Mouse (Mus musculus) lung, adult 2 months (tissue): ENCODE results near the gene Cd52.

ENCODE experiments used
- CTCF ChIP-seq: fragments of 200-500 bp; IDR thresholded peaks from 2 replicates; pipeline ENCODE4 v1.5.1; 2011; ENCODE audit warnings: mild to moderate bottlenecking, low read length, control low read depth; ENCODE audit not compliant: insufficient read depth
- POLR2A ChIP-seq: fragments of 200-500 bp; IDR thresholded peaks from 2 replicates; pipeline ENCODE4 v1.6.1; 2011; ENCODE audit warnings: low read depth, mild to moderate bottlenecking, control low read depth, low read length, borderline replicate concordance; ENCODE audit errors: extremely low read depth

GRCm38 (mm10) chr4:134067383-134067782 is 27.5 kb downstream of the Cd52 start:
- TF ChIP-seq CTCF (no peak), POLR2A (no peak)
